Mouse (Mus musculus): Measurements from ENCODE around the gene Pebp1.
A peak's percentile ranks its signal among the peaks of the same experiment; 100 is the strongest.

GRCm38 (mm10) chr5:117304947-117305346, 17.5 kb upstream of the Pebp1 start:
- TF ChIP-seq POLR2A (IDR thresholded peaks at IDR 0.05; ENCODE audit: insufficient read depth, low read depth, low read length) (no peak), CTCF (IDR thresholded peaks at IDR 0.05; ENCODE audit: insufficient read depth, low read depth, low read length) (peak; percentile 30; the same call in 1 of the 2 replicates)
